Comparison of ENCODE assay signal across 30 mouse cellular contexts in the genomic region with DNA sequence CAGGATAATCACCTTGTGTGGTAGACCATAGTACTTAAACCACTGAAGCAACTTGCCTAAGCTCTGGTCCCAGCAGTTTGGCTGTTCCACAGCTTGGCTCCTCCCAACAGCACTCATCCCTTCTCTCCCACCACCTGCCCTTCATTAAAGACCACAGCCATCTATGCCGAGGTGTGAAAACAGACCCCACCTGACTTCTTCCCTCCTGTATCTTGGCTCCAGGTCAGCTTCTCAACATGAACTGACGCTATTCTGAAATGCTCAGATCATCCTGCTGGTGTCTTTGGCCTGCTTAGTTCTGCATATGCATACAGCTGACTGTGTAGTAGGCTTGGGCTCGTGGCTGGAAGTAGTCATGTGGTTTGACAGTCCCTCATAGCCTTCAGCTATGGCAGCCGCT.
DNase-seq lines count a peak whose midpoint lies in the region; ATAC-seq and TF ChIP-seq lines count a peak whose summit lies in the region.
"Had no signal": no experiment of that assay in that cellular context is flagged by ENCODE, and none has a peak within 500 bp of the region (broad histone marks: within the 10 kb centered on the region; RNA-seq: fewer than 3 reads in every experiment).

No protein-coding gene starts in this region.

- H3K9ac ChIP-seq in hindbrain, embryonic 15.5 days: no peak overlapping the region
- no peak overlapping the region for H3K9ac ChIP-seq in midbrain, embryonic 13.5 days (replicated peaks)
- no peak overlapping the region for H3K9ac ChIP-seq in midbrain, postnatal 0 days (replicated peaks; ENCODE audit: low read length, poor library complexity, severe bottlenecking)
- H3K9ac ChIP-seq: embryonic facial prominence, embryonic 13.5 days; heart, embryonic 12.5 days; kidney, embryonic 15.5 days; limb, embryonic 13.5 days; liver, embryonic 12.5 days had no signal

- no peaks in the 10 kb centered on the region for H3K36me3 ChIP-seq in hindbrain, embryonic 15.5 days
- no peaks in the 10 kb centered on the region for H3K36me3 ChIP-seq in hindbrain, embryonic 10.5 days
- no peaks in the 10 kb centered on the region for H3K36me3 ChIP-seq in midbrain, embryonic 13.5 days
- H3K36me3 ChIP-seq in midbrain, postnatal 0 days (ENCODE audit: insufficient read depth, low read length): no peaks in the 10 kb centered on the region
- H3K36me3 ChIP-seq: embryonic facial prominence, embryonic 13.5 days; G1E; heart, embryonic 12.5 days; kidney, embryonic 15.5 days; limb, embryonic 13.5 days; liver, embryonic 12.5 days had no signal

- no peak for TF ChIP-seq CTCF in midbrain, postnatal 0 days (IDR thresholded peaks at IDR 0.05)

- WGBS in hindbrain, embryonic 15.5 days: 69% methylated on average over 4 of the region's 4 CpGs
- 84% methylated on average over 4 of the region's 4 CpGs for WGBS in hindbrain, embryonic 10.5 days
- 80% methylated on average over 4 of the region's 4 CpGs for WGBS in midbrain, embryonic 13.5 days
- 71% methylated on average over 4 of the region's 4 CpGs for WGBS in midbrain, postnatal 0 days

- peak; percentile 60; the same call in 1 of the 2 replicates for ATAC-seq in hindbrain, embryonic 15.5 days (ENCODE audit: low FRiP score, low read depth)
- no peak for ATAC-seq in midbrain, embryonic 13.5 days
- ATAC-seq in midbrain, postnatal 0 days (ENCODE audit: low FRiP score): no peak
- ATAC-seq: forebrain, embryonic 16.5 days; liver, embryonic 12.5 days; Patski had no signal

- H3K27ac ChIP-seq in hindbrain, embryonic 15.5 days (replicated peaks): peak overlapping the region; percentile 53
- no peak overlapping the region for H3K27ac ChIP-seq in hindbrain, embryonic 10.5 days
- peak overlapping the region; percentile 21; the same call in 1 of the 2 replicates for H3K27ac ChIP-seq in midbrain, embryonic 13.5 days
- no peak overlapping the region for H3K27ac ChIP-seq in midbrain, postnatal 0 days (ENCODE audit: low read depth, low read length)
- H3K27ac ChIP-seq: embryonic facial prominence, embryonic 13.5 days; kidney, embryonic 15.5 days; limb, embryonic 13.5 days; liver, embryonic 12.5 days had no signal

- H3K4me2 ChIP-seq in hindbrain, embryonic 15.5 days: no peak overlapping the region
- no peak overlapping the region for H3K4me2 ChIP-seq in midbrain, embryonic 13.5 days (replicated peaks)
- no peak overlapping the region for H3K4me2 ChIP-seq in midbrain, postnatal 0 days (ENCODE audit: low read depth, low read length, poor library complexity, severe bottlenecking)
- H3K4me2 ChIP-seq: embryonic facial prominence, embryonic 13.5 days; heart, embryonic 12.5 days; kidney, embryonic 15.5 days; limb, embryonic 13.5 days; liver, embryonic 12.5 days had no signal

- H3K4me1 ChIP-seq in hindbrain, embryonic 15.5 days (replicated peaks): peaks cover 13% of the 10 kb centered on the region
- H3K4me1 ChIP-seq in hindbrain, embryonic 10.5 days (replicated peaks): no peaks in the 10 kb centered on the region
- peaks cover 8% of the 10 kb centered on the region; the same call in 1 of the 2 replicates for H3K4me1 ChIP-seq in midbrain, embryonic 13.5 days (replicated peaks)
- peaks cover 4% of the 10 kb centered on the region; the same call in 1 of the 2 replicates for H3K4me1 ChIP-seq in midbrain, postnatal 0 days (ENCODE audit: insufficient read depth, low read length)
- H3K4me1 ChIP-seq: embryonic facial prominence, embryonic 13.5 days; kidney, embryonic 15.5 days; liver, embryonic 12.5 days had no signal

- no peaks in the 10 kb centered on the region for H3K9me3 ChIP-seq in hindbrain, embryonic 15.5 days
- H3K9me3 ChIP-seq in hindbrain, embryonic 10.5 days: no peaks in the 10 kb centered on the region
- H3K9me3 ChIP-seq in midbrain, embryonic 13.5 days: no peaks in the 10 kb centered on the region
- no peaks in the 10 kb centered on the region for H3K9me3 ChIP-seq in midbrain, postnatal 0 days (ENCODE audit: low read length)
- H3K9me3 ChIP-seq: embryonic facial prominence, embryonic 13.5 days; G1E; heart, embryonic 12.5 days; kidney, embryonic 15.5 days; limb, embryonic 13.5 days; liver, embryonic 12.5 days had no signal

- H3K4me3 ChIP-seq in hindbrain, embryonic 15.5 days: no peak overlapping the region
- H3K4me3 ChIP-seq in hindbrain, embryonic 10.5 days: no peak overlapping the region
- H3K4me3 ChIP-seq in midbrain, embryonic 13.5 days (replicated peaks): no peak overlapping the region
- H3K4me3 ChIP-seq in midbrain, postnatal 0 days (ENCODE audit: low read depth, low read length): no peak overlapping the region
- H3K4me3 ChIP-seq: embryonic facial prominence, embryonic 13.5 days; erythroblast, embryonic 14.5 days; heart, embryonic 12.5 days; kidney, embryonic 15.5 days; limb, embryonic 13.5 days; liver, embryonic 12.5 days had no signal

- DNase-seq in cerebellum, postnatal 25 days: peak; percentile 25 to 32
- DNase-seq in cerebellum, adult 11 months: no peak
- no peak for DNase-seq in hindbrain, embryonic 10.5 days (ENCODE audit: low spot score)
- peak; percentile 44 for DNase-seq in midbrain, postnatal 0 days (ENCODE audit: low spot score)
- DNase-seq in frontal cortex, postnatal 14 days (ENCODE audit: low spot score in 2 of 2): no peak
- DNase-seq: adrenal gland, adult 2 months; B cell, adult 2 months; cerebellum, adult 18-20 months; embryo, embryonic 11 days; gastrocnemius, postnatal 14 days; heart, adult 18-20 months; heart, postnatal 10 days; kidney, adult 11 months; kidney, postnatal 36 days; layer of hippocampus, postnatal 36 days; lung, adult 2 months; lung, postnatal 14 days; thymus, postnatal 25 days had no signal

- H3K27me3 ChIP-seq in hindbrain, embryonic 15.5 days: no peaks in the 10 kb centered on the region
- no peaks in the 10 kb centered on the region for H3K27me3 ChIP-seq in hindbrain, embryonic 10.5 days (ENCODE audit: insufficient read depth, poor library complexity, severe bottlenecking)
- no peaks in the 10 kb centered on the region for H3K27me3 ChIP-seq in midbrain, embryonic 13.5 days
- no peaks in the 10 kb centered on the region for H3K27me3 ChIP-seq in midbrain, postnatal 0 days (ENCODE audit: insufficient read depth, low read length)
- H3K27me3 ChIP-seq: CH12.LX; embryonic facial prominence, embryonic 13.5 days; heart, embryonic 12.5 days; kidney, embryonic 15.5 days; limb, embryonic 13.5 days; liver, embryonic 12.5 days; Patski had no signal

Comparison
In these comparisons a context has a peak if more than half of its experiments do, and no peak if none do; other contexts are left out.
1. DNase-seq: peak in cerebellum, postnatal 25 days (2 of 2) and midbrain, postnatal 0 days (single experiment); none in cerebellum, adult 11 months (single experiment), hindbrain, embryonic 10.5 days (single experiment) and frontal cortex, postnatal 14 days (0 of 2).
2. H3K27ac ChIP-seq: peak in hindbrain, embryonic 15.5 days (single experiment) and midbrain, embryonic 13.5 days (single experiment); none in hindbrain, embryonic 10.5 days (single experiment) and midbrain, postnatal 0 days (single experiment).